Mouse (Mus musculus) stomach, postnatal 0 days (tissue): Measurements from ENCODE around the gene Gm39115. TPM values are rescaled to one million over a fixed set of nuclear protein-coding genes. Genes with fewer than 3 reads are reported as not detected.

Source experiments
- ATAC-seq: fragments of 200-750 bp; cut with Nextera tagmentation; 2 replicates; pipeline ENCODE4 v1.8.0; 2017; ENCODE audit not compliant: low FRiP score, low TSS enrichment
- DNase-seq: peaks from one replicate; pipeline ENCODE4 v3.0.0-alpha.2; 2016; ENCODE audit warnings: low spot score
- H3K27ac ChIP-seq: fragments of 300-500 bp; sonication (generic); replicated peaks from 2 replicates; pipeline ENCODE4 v1.5.1; 2014; ENCODE audit warnings: mild to moderate bottlenecking, control low read depth
- H3K27me3 ChIP-seq: fragments of 300-500 bp; sonication (generic); 2 replicates; pipeline ENCODE4 v1.6.1; 2014; ENCODE audit warnings: low read length; ENCODE audit not compliant: control insufficient read depth, insufficient read depth
- H3K36me3 ChIP-seq: fragments of 300-500 bp; sonication (generic); 2 replicates; pipeline ENCODE4 v1.6.1; 2014; ENCODE audit warnings: low read length, mixed read lengths; ENCODE audit not compliant: control insufficient read depth, insufficient read depth
- H3K4me1 ChIP-seq: fragments of 300-500 bp; sonication (generic); replicated peaks from 2 replicates; pipeline ENCODE4 v1.6.1; 2014; ENCODE audit warnings: antibody characterized with exemption; ENCODE audit not compliant: control insufficient read depth, insufficient read depth
- H3K4me2 ChIP-seq: fragments of 300-500 bp; sonication (generic); replicated peaks from 2 replicates; pipeline ENCODE4 v1.6.1; 2014; ENCODE audit warnings: low read depth, mild to moderate bottlenecking, control low read depth, moderate library complexity
- H3K4me3 ChIP-seq: fragments of 300-500 bp; sonication (generic); 2 replicates; pipeline ENCODE4 v1.5.1; 2014; ENCODE audit warnings: low read depth, low read length, control low read depth
- H3K9ac ChIP-seq: fragments of 300-500 bp; sonication (generic); 2 replicates; pipeline ENCODE4 v1.6.1; 2014; ENCODE audit warnings: mild to moderate bottlenecking, low read length, control low read depth, mixed read lengths
- H3K9me3 ChIP-seq: fragments of 300-500 bp; sonication (generic); 2 replicates; pipeline ENCODE4 v1.6.1; 2016; ENCODE audit warnings: low read length; ENCODE audit not compliant: control insufficient read depth
- CTCF ChIP-seq: IDR thresholded peaks from 2 replicates; pipeline ENCODE4 v1.5.1; 2016; ENCODE audit warnings: antibody characterized with exemption, low read depth, mild to moderate bottlenecking, moderate library complexity
- EP300 ChIP-seq: optimal IDR thresholded peaks from 2 replicates; pipeline ENCODE3; 2016; ENCODE audit warnings: antibody characterized with exemption
- WGBS: fragments of 180-500 bp; shearing (Covaris S2); extraction: QIAGEN DNeasy Blood & Tissue Kit; methylation state at CpG from one replicate; pipeline ENCODE4 v1.1.7; 2014; 5-methylcytosine and 5-hydroxymethylcytosine counted together
- polyA plus RNA-seq: library from polyadenylated mRNA; unstranded; fragments of >200 nt; fragmentation: Nextera tagmentation; extraction: Ambion mirVana; gene quantifications from 2 replicates; pipeline ENCODE4 v1.2.1, GENCODE M21; 2015

Gene Gm39115
- polyA plus RNA-seq, 1 experiment from 2014 or later: not detected

- ATAC-seq (no peak), DNase-seq (no peak)
- no peak overlapping the region for H3K27ac ChIP-seq
- no peaks in the 10 kb centered on the region for H3K36me3 ChIP-seq
- no peak overlapping the region for H3K4me3 ChIP-seq
- no peaks in the 10 kb centered on the region for H3K4me1 ChIP-seq
- H3K4me2 ChIP-seq: 0 out of 2 replicates have a peak overlapping the region, but pooled peaks have one; percentile 25
- no peak for TF ChIP-seq EP300
- TF ChIP-seq CTCF: no peak
- peaks cover 2% of the 10 kb centered on the region; the same call in 1 of the 2 replicates for H3K27me3 ChIP-seq
- no peaks in the 10 kb centered on the region for H3K9me3 ChIP-seq
- H3K9ac ChIP-seq: no peak overlapping the region
- WGBS: 50% methylated on average over 1 of the region's 1 CpGs
Measured at GRCm38 (mm10) chr7:142092991-142093390, 42.8 kb downstream of the Gm39115 start.

DNA sequence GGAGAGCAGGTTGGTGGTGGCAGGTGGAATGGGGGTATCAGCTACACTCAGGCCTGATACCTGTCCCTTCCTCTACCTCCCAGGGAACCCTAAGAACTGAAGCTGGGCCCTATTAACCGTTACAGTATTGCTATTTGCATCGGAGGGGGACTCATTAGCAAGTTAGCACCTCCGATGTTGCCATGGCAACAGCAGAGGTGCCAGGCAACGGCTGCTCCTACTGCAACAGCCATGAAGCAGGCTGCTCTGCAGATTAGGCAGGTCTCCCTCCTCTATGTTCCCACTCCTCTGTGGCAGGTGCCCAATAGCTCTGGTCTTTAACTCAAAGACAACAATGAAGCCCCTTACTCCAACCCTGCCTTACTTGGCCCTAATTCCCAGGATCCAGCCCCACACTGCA is 44.0 kb downstream of the Gm39115 start:
- peaks cover 2% of the 10 kb centered on the region; the same call in 1 of the 2 replicates for H3K27me3 ChIP-seq
- no peak for ATAC-seq

GRCm38 (mm10) chr7:142089648-142090447 is 46.0 kb downstream of the Gm39115 start:
- Histone ChIP-seq H3K9ac (no peak overlapping the region), H3K9me3 (no peaks in the 10 kb centered on the region)

More for the DNA sequence above, 44.0 kb downstream of the Gm39115 start:
- H3K27ac ChIP-seq: no peak overlapping the region
- no peaks in the 10 kb centered on the region for H3K4me1 ChIP-seq
- no peak for DNase-seq
- no peak overlapping the region for H3K4me2 ChIP-seq
- H3K9ac ChIP-seq: no peak overlapping the region
- H3K36me3 ChIP-seq: no peaks in the 10 kb centered on the region
- TF ChIP-seq CTCF: no peak
- no peak for TF ChIP-seq EP300
- no peaks in the 10 kb centered on the region for H3K9me3 ChIP-seq
- H3K4me3 ChIP-seq: no peak overlapping the region
- 17% methylated on average over 4 of the region's 4 CpGs for WGBS

GRCm38 (mm10) chr7:142088886-142089285 is 46.9 kb downstream of the Gm39115 start:
- no peak for TF ChIP-seq CTCF
- TF ChIP-seq EP300: no peak
- ATAC-seq (peak; percentile 45), DNase-seq (no peak)
- Histone ChIP-seq H3K36me3 (no peaks in the 10 kb centered on the region), H3K27ac (no peak overlapping the region), H3K4me1 (peaks cover 3% of the 10 kb centered on the region; the same call in 1 of the 2 replicates), H3K9ac (no peak overlapping the region), H3K4me3 (no peak overlapping the region), H3K9me3 (no peaks in the 10 kb centered on the region), H3K4me2 (no peak overlapping the region), H3K27me3 (no peaks in the 10 kb centered on the region)
- 11% methylated on average over 5 of the region's 5 CpGs for WGBS

More at GRCm38 (mm10) chr7:142089648-142090447, 46.0 kb downstream of the Gm39115 start:
- Histone ChIP-seq H3K4me1 (no peaks in the 10 kb centered on the region), H3K27ac (no peak overlapping the region), H3K36me3 (no peaks in the 10 kb centered on the region), H3K27me3 (no peaks in the 10 kb centered on the region), H3K4me3 (no peak overlapping the region), H3K4me2 (no peak overlapping the region)
- 70% methylated on average over 17 of the region's 17 CpGs for WGBS
- DNase-seq (no peak), ATAC-seq (no peak)
- TF ChIP-seq CTCF (no peak), EP300 (no peak)

GRCm38 (mm10) chr7:142087069-142087652 is 48.7 kb downstream of the Gm39115 start:
- Histone ChIP-seq H3K4me1 (peaks cover 3% of the 10 kb centered on the region; the same call in 1 of the 2 replicates), H3K4me2 (no peak overlapping the region), H3K27me3 (peaks cover 4% of the 10 kb centered on the region; the same call in 1 of the 2 replicates), H3K36me3 (no peaks in the 10 kb centered on the region; the same call in 1 of the 2 replicates), H3K27ac (no peak overlapping the region), H3K9me3 (no peaks in the 10 kb centered on the region), H3K9ac (no peak overlapping the region), H3K4me3 (no peak overlapping the region)
- ATAC-seq (no peak), DNase-seq (no peak)
- TF ChIP-seq EP300: no peak
- TF ChIP-seq CTCF: no peak
- 80% methylated on average over 1 of the region's 1 CpGs for WGBS
